Mouse (Mus musculus) lung, postnatal 0 days (tissue): ENCODE data around the gene Ginm1.

Source experiments
- CTCF ChIP-seq: IDR thresholded peaks from 2 replicates; pipeline ENCODE4 v1.5.1; 2016; ENCODE audit warnings: antibody characterized with exemption, mild to moderate bottlenecking
- EP300 ChIP-seq: IDR thresholded peaks from 2 replicates; pipeline ENCODE4 v1.6.1; 2016; ENCODE audit warnings: antibody characterized with exemption, mild to moderate bottlenecking, control low read depth

- TF ChIP-seq CTCF = no peak
- no peak for TF ChIP-seq EP300
Measured at GRCm38 (mm10) chr10:7775421-7775820, 17.2 kb downstream of the Ginm1 start.
